Mouse (Mus musculus) G1E (cell line): ENCODE measurements at regions not wholly inside any gene's neighbourhood (a gene's known extent, or its start where the extent isn't known, plus 50 kb on each side); places are given as distances from the start of the nearest gene placed in this dataset.

Source experiments
- CTCF ChIP-seq: IDR thresholded peaks from 2 replicates; pipeline ENCODE4 v1.5.1; 2012; ENCODE audit warnings: low read depth, low read length, inconsistent platforms, mixed read lengths
- GATA1 ChIP-seq: IDR thresholded peaks from 2 replicates; pipeline ENCODE4 v1.6.1; 2012; ENCODE audit warnings: borderline replicate concordance, low read length, inconsistent platforms, mixed read lengths
- TAL1 ChIP-seq: conservative IDR thresholded peaks from 2 replicates; pipeline ENCODE4 v1.6.1; 2012; ENCODE audit warnings: low read depth, low read length, inconsistent platforms, mixed read lengths

- TF ChIP-seq CTCF = no peak
- no peak for TF ChIP-seq GATA1
- no peak for TF ChIP-seq TAL1
Observed at GRCm38 (mm10) chr3:143161993-143162392, 280.2 kb upstream of the Pkn2 start.
